8 mouse cellular contexts compared by ENCODE assay signal in the genomic region with DNA sequence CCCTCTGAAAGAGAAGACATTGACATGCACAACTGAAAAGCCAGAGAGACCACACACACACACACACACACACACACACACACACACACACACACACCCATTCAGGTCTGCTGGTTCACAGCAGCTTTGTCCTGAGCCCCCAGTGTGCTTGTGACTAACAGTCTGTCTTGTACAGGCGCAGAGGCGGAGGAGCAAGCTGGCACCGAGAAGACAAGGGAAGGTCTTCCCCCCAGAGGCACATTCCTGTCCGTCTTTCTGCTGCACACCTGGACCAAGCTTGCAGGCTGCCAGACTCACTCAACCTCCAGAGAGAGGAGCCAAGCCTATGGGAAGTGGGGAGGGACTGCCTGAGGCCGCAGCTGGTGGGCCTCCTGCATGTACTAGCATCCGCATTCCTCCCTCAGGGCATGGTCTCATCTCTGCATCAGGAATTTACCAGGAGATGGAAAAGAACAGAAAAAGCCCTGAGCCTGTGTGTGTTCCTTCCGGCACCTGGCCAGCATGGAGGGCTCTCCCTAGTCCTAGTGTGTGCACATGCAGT. TPM values are rescaled to one million over a fixed set of nuclear protein-coding genes. Genes with fewer than 3 reads are reported as not detected.
DNase-seq lines count a peak whose midpoint lies in the region; ATAC-seq and TF ChIP-seq lines count a peak whose summit lies in the region.

No protein-coding gene starts in this region.

- no peaks in the 10 kb centered on the region for H3K27me3 ChIP-seq in kidney, adult 2 months (replicated peaks; ENCODE audit: control insufficient read depth, insufficient read depth, low read length)
- no peaks in the 10 kb centered on the region for H3K27me3 ChIP-seq in kidney, postnatal 0 days (ENCODE audit: insufficient read depth, low read length)
- H3K27me3 ChIP-seq in midbrain, embryonic 14.5 days (ENCODE audit: control insufficient read depth, insufficient read depth, low read length): no peaks in the 10 kb centered on the region

- peak overlapping the region; percentile 65 for H3K27ac ChIP-seq in kidney, adult 2 months (ENCODE audit: insufficient read depth, low read depth, low read length)
- peak overlapping the region; percentile 95 for H3K27ac ChIP-seq in kidney, postnatal 0 days
- H3K27ac ChIP-seq in midbrain, embryonic 14.5 days (replicated peaks; ENCODE audit: low read depth, low read length): peak overlapping the region; percentile 50

- H3K9me3 ChIP-seq in kidney, postnatal 0 days (replicated peaks; ENCODE audit: low read length): no peaks in the 10 kb centered on the region
- no peaks in the 10 kb centered on the region for H3K9me3 ChIP-seq in midbrain, embryonic 14.5 days (ENCODE audit: control insufficient read depth, low read length)

- peak overlapping the region; percentile 14; the same call in 1 of the 2 replicates for H3K4me2 ChIP-seq in kidney, postnatal 0 days (ENCODE audit: low read length)
- H3K4me2 ChIP-seq in midbrain, embryonic 14.5 days (ENCODE audit: low read length): no peak overlapping the region

- TF ChIP-seq CTCF in kidney, adult 2 months (conservative IDR thresholded peaks at IDR 0.05; ENCODE audit: insufficient read depth, insufficient read length, low read depth, low read length): no peak
- TF ChIP-seq CTCF in kidney, postnatal 0 days (IDR thresholded peaks at IDR 0.05; ENCODE audit: low read depth): no peak

- no peak for TF ChIP-seq POLR2A in kidney, adult 2 months (IDR thresholded peaks at IDR 0.05; ENCODE audit: low read depth, low read length)

- H3K36me3 ChIP-seq in kidney, adult 2 months (ENCODE audit: control insufficient read depth, insufficient read depth, low read length): no peaks in the 10 kb centered on the region
- H3K36me3 ChIP-seq in kidney, postnatal 0 days (ENCODE audit: insufficient read depth, low read length): no peaks in the 10 kb centered on the region
- 0 out of 2 replicates have a peak, but pooled peaks cover under 1% of the 10 kb centered on the region for H3K36me3 ChIP-seq in midbrain, embryonic 14.5 days (ENCODE audit: control insufficient read depth, insufficient read depth, low read length)

- DNase-seq in kidney, adult 2 months: no peak
- DNase-seq in kidney, adult 9 months: no peak
- peak; percentile 38 for DNase-seq in WW6 (ENCODE audit: low read depth, low spot score)
- peak; percentile 76 for DNase-seq in forelimb bud, embryonic 11.5 days (ENCODE audit: low read depth, low spot score)
- peak; percentile 81 for DNase-seq in kidney, postnatal 0 days (ENCODE audit: low spot score)
- peak; percentile 58 for DNase-seq in midbrain, embryonic 14.5 days
- DNase-seq in yolk sac, embryonic 10.5 days (ENCODE audit: low spot score): peak; percentile 70

- ATAC-seq in kidney, postnatal 0 days (replicated peaks; ENCODE audit: low FRiP score, low read depth): peak; percentile 37
- ATAC-seq in midbrain, embryonic 14.5 days (ENCODE audit: low FRiP score, low TSS enrichment): peak; percentile 42; the same call in 1 of the 2 replicates
- ATAC-seq in megakaryocyte progenitor cell, adult 5-6 weeks (replicated peaks; ENCODE audit: poor library complexity): no peak

- no peak overlapping the region for H3K4me3 ChIP-seq in kidney, adult 2 months (ENCODE audit: insufficient read depth, low read depth, low read length)
- H3K4me3 ChIP-seq in kidney, postnatal 0 days (replicated peaks; ENCODE audit: low read depth, low read length): no peak overlapping the region
- H3K4me3 ChIP-seq in midbrain, embryonic 14.5 days (replicated peaks; ENCODE audit: low read depth, low read length): no peak overlapping the region

- WGBS in kidney, adult 2 months: 28% methylated on average over 7 of the region's 7 CpGs
- 28% methylated on average over 7 of the region's 7 CpGs for WGBS in kidney, postnatal 0 days
- WGBS in midbrain, embryonic 14.5 days: 34% methylated on average over 7 of the region's 7 CpGs

- peak overlapping the region; percentile 33; the same call in 1 of the 2 replicates for H3K9ac ChIP-seq in kidney, postnatal 0 days (ENCODE audit: low read depth, low read length)
- H3K9ac ChIP-seq in midbrain, embryonic 14.5 days (replicated peaks; ENCODE audit: low read length): no peak overlapping the region

- H3K4me1 ChIP-seq in kidney, adult 2 months (ENCODE audit: control insufficient read depth, insufficient read depth, low read length): peaks cover 30% of the 10 kb centered on the region
- peaks cover 34% of the 10 kb centered on the region for H3K4me1 ChIP-seq in kidney, postnatal 0 days (replicated peaks; ENCODE audit: insufficient read depth, low read length)
- peaks cover 39% of the 10 kb centered on the region for H3K4me1 ChIP-seq in midbrain, embryonic 14.5 days (ENCODE audit: control insufficient read depth, insufficient read depth, low read length)

RNA-seq across cellular contexts. Expression of a gene that starts 24.8 kb away (rescaled TPM):
- polyA plus RNA-seq in kidney, adult 2 months (2012; rRNA removed): 11.8 and 12.9 TPM in 2 replicates
- polyA plus RNA-seq in kidney, postnatal 0 days (2015; fragmentation: Nextera tagmentation; extraction: Ambion mirVana): 96.5 and 112 TPM in 2 replicates
- 53.9 and 65.3 TPM in 2 replicates for polyA plus RNA-seq in midbrain, embryonic 14.5 days (2014; fragmentation: Nextera tagmentation; extraction: Ambion mirVana)
- total RNA-seq in megakaryocyte progenitor cell, adult 5-6 weeks (2015): 12.1 and 19.4 TPM in 2 replicates
- 20.4 and 21.8 TPM in 2 replicates for total RNA-seq in megakaryocyte progenitor cell, adult 5-6 weeks (2017)

Comparison
In these comparisons a context has a peak if more than half of its experiments do, and no peak if none do; other contexts are left out.
1. DNase-seq: peak in WW6 (single experiment), forelimb bud, embryonic 11.5 days (single experiment), kidney, postnatal 0 days (single experiment), midbrain, embryonic 14.5 days (single experiment) and yolk sac, embryonic 10.5 days (single experiment); none in kidney, adult 2 months (single experiment) and kidney, adult 9 months (single experiment).
2. Peak in every context shown above with its lines, with median percentiles within 50 percentile points of each other: H3K27ac ChIP-seq.